ENCODE assay signal across 7 mouse cellular contexts in genomic region chr12:83070848-83071247, GRCm38 (mm10).
"Had no signal": no experiment of that assay in that cellular context is flagged by ENCODE, and none has a peak within 500 bp of the region (broad histone marks: within the 10 kb centered on the region; RNA-seq: fewer than 3 reads in every experiment).

No protein-coding gene starts in this region.

- DNase-seq: kidney, adult 11 months; kidney, postnatal 25 days; right cerebral cortex, adult 18-20 months; right cerebral cortex, postnatal 25 days; thymus, postnatal 36 days had no signal

- H3K27ac ChIP-seq: layer of hippocampus, adult 2 months; midbrain, embryonic 13.5 days had no signal

- H3K9me3 ChIP-seq: midbrain, embryonic 13.5 days had no signal

- H3K4me3 ChIP-seq: layer of hippocampus, adult 2 months; midbrain, embryonic 13.5 days had no signal

- H3K27me3 ChIP-seq: midbrain, embryonic 13.5 days had no signal

- H3K36me3 ChIP-seq: midbrain, embryonic 13.5 days had no signal

- H3K9ac ChIP-seq: midbrain, embryonic 13.5 days had no signal

- ATAC-seq: midbrain, embryonic 13.5 days had no signal

- H3K4me2 ChIP-seq: midbrain, embryonic 13.5 days had no signal
